In genomic region chr4:143161619-143162479, GRCm38 (mm10) we compare ENCODE assay signal across 8 mouse cellular contexts. TPM values are rescaled to one million over a fixed set of nuclear protein-coding genes. Genes with fewer than 3 reads are reported as not detected.
DNase-seq lines count a peak whose midpoint lies in the region; ATAC-seq and TF ChIP-seq lines count a peak whose summit lies in the region.

No protein-coding gene starts in this region.

- no peak for TF ChIP-seq RAD21 in MEL (IDR thresholded peaks at IDR 0.05; ENCODE audit: low read depth, low read length)

- peak; percentile 50 to 87; a peak in 3 of 4 replicates for TF ChIP-seq POLR2A in MEL (IDR thresholded peaks at IDR 0.05; ENCODE audit: control insufficient read depth in 1 of 2, insufficient read depth in 1 of 2, low read depth in 1 of 2, low read length in 2 of 2, poor library complexity in 1 of 2)
- TF ChIP-seq POLR2A in cerebellum, adult 2 months (IDR thresholded peaks at IDR 0.05; ENCODE audit: borderline replicate concordance, insufficient read depth, low read length) = peak; percentile 77; the same call in 1 of the 2 replicates

- H3K27ac ChIP-seq in MEL (ENCODE audit: control insufficient read depth, low read depth, low read length) = peak overlapping the region; percentile 79
- H3K27ac ChIP-seq in cerebellum, adult 2 months (ENCODE audit: insufficient read depth, low read length) = peak overlapping the region; percentile 86
- peak overlapping the region; percentile 98 for H3K27ac ChIP-seq in forebrain, postnatal 0 days (ENCODE audit: low read depth, low read length)
- H3K27ac ChIP-seq in lung, embryonic 15.5 days = peak overlapping the region; percentile 100

- peak overlapping the region; percentile 56 for H3K4me2 ChIP-seq in forebrain, postnatal 0 days (ENCODE audit: low read depth)
- H3K4me2 ChIP-seq in lung, embryonic 15.5 days = peak overlapping the region; percentile 61

- peaks cover 6 to 7% of the 10 kb centered on the region in 2 experiments for H3K4me1 ChIP-seq in MEL (ENCODE audit: control insufficient read depth in 1 of 2, insufficient read depth in 2 of 2, low read length in 2 of 2)
- peaks cover 9% of the 10 kb centered on the region for H3K4me1 ChIP-seq in cerebellum, adult 2 months (ENCODE audit: control insufficient read depth, insufficient read depth, low read length)
- peaks cover 13% of the 10 kb centered on the region for H3K4me1 ChIP-seq in forebrain, postnatal 0 days (ENCODE audit: insufficient read depth)
- H3K4me1 ChIP-seq in lung, embryonic 15.5 days = peaks cover 32% of the 10 kb centered on the region

- peak overlapping the region; percentile 88 to 95 for H3K4me3 ChIP-seq in MEL (ENCODE audit: control insufficient read depth in 1 of 2, insufficient read depth in 1 of 2, low read depth in 2 of 2, low read length in 2 of 2)
- peak overlapping the region; percentile 98 for H3K4me3 ChIP-seq in cerebellum, adult 2 months (replicated peaks; ENCODE audit: insufficient read depth, low read depth, low read length)
- peak overlapping the region; percentile 80 for H3K4me3 ChIP-seq in forebrain, postnatal 0 days (ENCODE audit: low read depth, low read length)
- H3K4me3 ChIP-seq in lung, embryonic 15.5 days = peak overlapping the region; percentile 88

- peak; percentile 100 for ATAC-seq in forebrain, postnatal 0 days
- ATAC-seq in lung, embryonic 15.5 days (ENCODE audit: borderline replicate concordance, extremely low read depth, low FRiP score, low TSS enrichment) = peak; percentile 100

- DNase-seq in MEL (ENCODE audit: low read depth, low spot score) = peak; percentile 98
- peak; percentile 99 to 100 for DNase-seq in cerebellum, adult 2 months
- peak; percentile 99 for DNase-seq in forebrain, postnatal 0 days
- peak; percentile 99 for DNase-seq in heart, postnatal 4 days
- DNase-seq in layer of hippocampus, adult 8-10 months (ENCODE audit: low spot score in 2 of 2) = peak; percentile 99
- peak; percentile 99 for DNase-seq in ovary, adult 18-20 months (ENCODE audit: low spot score)
- DNase-seq in thymus, postnatal 0 days (ENCODE audit: low spot score) = peak; percentile 98

- peaks cover 37% of the 10 kb centered on the region for H3K79me2 ChIP-seq in MEL (ENCODE audit: control insufficient read depth, insufficient read depth, low read length, poor library complexity)

- TF ChIP-seq EP300 in MEL (IDR thresholded peaks at IDR 0.05; ENCODE audit: low read depth in 1 of 2, low read length in 2 of 2) = no peak

- no peaks in the 10 kb centered on the region for H3K9me3 ChIP-seq in MEL (replicated peaks; ENCODE audit: insufficient read depth, low read length)
- no peaks in the 10 kb centered on the region for H3K9me3 ChIP-seq in forebrain, postnatal 0 days (ENCODE audit: low read length)
- H3K9me3 ChIP-seq in lung, embryonic 15.5 days = no peaks in the 10 kb centered on the region

- no peak for TF ChIP-seq CTCF in MEL (IDR thresholded peaks at IDR 0.05 in 2 of 3, conservative IDR thresholded peaks at IDR 0.05 in 1 of 3; ENCODE audit: control insufficient read depth in 1 of 3, insufficient read depth in 1 of 3, low read depth in 2 of 3, low read length in 3 of 3, poor library complexity in 1 of 3, severe bottlenecking in 1 of 3)
- TF ChIP-seq CTCF in cerebellum, adult 2 months (IDR thresholded peaks at IDR 0.05; ENCODE audit: borderline replicate concordance, insufficient read depth, low read depth, low read length) = no peak
- TF ChIP-seq CTCF in forebrain, postnatal 0 days (IDR thresholded peaks at IDR 0.05; ENCODE audit: low read depth) = no peak

- peaks cover 0 to 14% of the 10 kb centered on the region in 2 experiments; a peak in 3 of 4 replicates for H3K36me3 ChIP-seq in MEL (ENCODE audit: control insufficient read depth in 1 of 2, insufficient read depth in 2 of 2, low read length in 2 of 2)
- peaks cover 17% of the 10 kb centered on the region for H3K36me3 ChIP-seq in forebrain, postnatal 0 days (ENCODE audit: insufficient read depth)
- 0 out of 2 replicates have a peak, but pooled peaks cover 3% of the 10 kb centered on the region for H3K36me3 ChIP-seq in lung, embryonic 15.5 days

- WGBS in cerebellum, adult 2 months = under 1% methylated on average over 102 of the region's 102 CpGs
- WGBS in forebrain, postnatal 0 days = 2% methylated on average over 99 of the region's 102 CpGs
- under 1% methylated on average over 99 of the region's 102 CpGs for WGBS in lung, embryonic 15.5 days

- peak overlapping the region; percentile 81 for H3K9ac ChIP-seq in MEL (ENCODE audit: control insufficient read depth, low read depth, low read length, poor library complexity, severe bottlenecking)
- peak overlapping the region; percentile 91 for H3K9ac ChIP-seq in forebrain, postnatal 0 days
- H3K9ac ChIP-seq in lung, embryonic 15.5 days = peak overlapping the region; percentile 89

- H3K27me3 ChIP-seq in MEL (ENCODE audit: control insufficient read depth in 1 of 2, insufficient read depth in 2 of 2, low read length in 2 of 2) = no peaks in the 10 kb centered on the region
- no peaks in the 10 kb centered on the region for H3K27me3 ChIP-seq in cerebellum, adult 2 months (ENCODE audit: control insufficient read depth, insufficient read depth, low read length)
- H3K27me3 ChIP-seq in forebrain, postnatal 0 days (ENCODE audit: insufficient read depth, low read length) = no peaks in the 10 kb centered on the region
- no peaks in the 10 kb centered on the region for H3K27me3 ChIP-seq in lung, embryonic 15.5 days

TF ChIP-seq in MEL, 35 proteins besides CTCF, POLR2A, EP300 and RAD21 (continues in another document):
- TF ChIP-seq GATA1 (IDR thresholded peaks at IDR 0.05; ENCODE audit: low read depth, low read length) (peak; percentile 17; the same call in 1 of the 2 replicates), TCF12 (IDR thresholded peaks at IDR 0.05; ENCODE audit: low read depth, low read length) (peak; percentile 50; the same call in 1 of the 2 replicates), NELFE (IDR thresholded peaks at IDR 0.05; ENCODE audit: low read depth, low read length) (peak; percentile 87), ZNF384 (IDR thresholded peaks at IDR 0.05; ENCODE audit: low read depth, low read length) (no peak), USF2 (IDR thresholded peaks at IDR 0.05; ENCODE audit: borderline replicate concordance in 1 of 2, insufficient read depth in 1 of 2, low read depth in 1 of 2, low read length in 2 of 2) (no peak), POLR2AphosphoS2 (IDR thresholded peaks at IDR 0.05; ENCODE audit: low read length) (peak; percentile 69; the same call in 1 of the 2 replicates), TBP (IDR thresholded peaks at IDR 0.05; ENCODE audit: low read depth, low read length) (peak; percentile 87), E2F4 (IDR thresholded peaks at IDR 0.05; ENCODE audit: borderline replicate concordance, low read depth, low read length) (no peak; the same call in 1 of the 2 replicates), MEF2A (IDR thresholded peaks at IDR 0.05; ENCODE audit: extremely low read depth, insufficient replicate concordance, low read depth, low read length, poor library complexity, severe bottlenecking) (no peak), SMC3 (IDR thresholded peaks at IDR 0.05; ENCODE audit: low read depth, low read length) (no peak), ELF1 (IDR thresholded peaks at IDR 0.05; ENCODE audit: low read depth, low read length) (peak; percentile 77), CHD1 (IDR thresholded peaks at IDR 0.05; ENCODE audit: low read depth, low read length) (no peak), MAX (IDR thresholded peaks at IDR 0.05; ENCODE audit: low read length) (peak; percentile 32), HCFC1 (IDR thresholded peaks at IDR 0.05; ENCODE audit: low read depth, low read length) (peak; percentile 82), MAZ (IDR thresholded peaks at IDR 0.05; ENCODE audit: low read depth, low read length) (peak; percentile 85; the same call in 1 of the 2 replicates), MXI1 (IDR thresholded peaks at IDR 0.05; ENCODE audit: low read depth, low read length) (peak; percentile 51), UBTF (IDR thresholded peaks at IDR 0.05; ENCODE audit: borderline replicate concordance, insufficient read depth, low read depth, low read length) (no peak), ZC3H11A (IDR thresholded peaks at IDR 0.05; ENCODE audit: low read depth, low read length) (no peak), TAL1 (IDR thresholded peaks at IDR 0.05; ENCODE audit: low read length) (no peak), POLR2AphosphoS5 (IDR thresholded peaks at IDR 0.05; ENCODE audit: borderline replicate concordance, low read depth, low read length) (no peak), SIN3A (IDR thresholded peaks at IDR 0.05; ENCODE audit: low read length) (peak; percentile 88), KAT2A (conservative IDR thresholded peaks at IDR 0.05; ENCODE audit: low read depth, low read length) (no peak; the same call in 1 of the 2 replicates), MYC (IDR thresholded peaks at IDR 0.05; ENCODE audit: low read depth, low read length) (no peak), CHD2 (IDR thresholded peaks at IDR 0.05; ENCODE audit: low read length) (peak; percentile 21; the same call in 1 of the 2 replicates), ZKSCAN1 (IDR thresholded peaks at IDR 0.05; ENCODE audit: low read depth, low read length) (no peak), MAFK (IDR thresholded peaks at IDR 0.05; ENCODE audit: borderline replicate concordance, low read depth, low read length) (no peak), USF1 (IDR thresholded peaks at IDR 0.05; ENCODE audit: low read depth, low read length) (no peak), GABPA (IDR thresholded peaks at IDR 0.05; ENCODE audit: low read depth, low read length) (no peak), JUND (IDR thresholded peaks at IDR 0.05; ENCODE audit: low read depth, low read length) (no peak), BHLHE40 (IDR thresholded peaks at IDR 0.05; ENCODE audit: borderline replicate concordance, low read depth, low read length) (no peak), MYB (IDR thresholded peaks at IDR 0.05; ENCODE audit: low read depth, low read length) (no peak)

RNA-seq across cellular contexts. Expression of gene Prdm2, which starts 50.9 kb away (rescaled TPM):
- 4.3 and 4.9 TPM in 2 replicates for total RNA-seq in MEL (2012; rRNA removed)
- polyA plus RNA-seq in MEL (2012; ENCODE audit: insufficient read depth in 1 of 2, insufficient read length in 2 of 2, low read depth in 1 of 2, low replicate concordance in 2 of 2, missing spikeins in 1 of 2) = 10 to 100 TPM in 1 of 2 experiments, not detected in 1; 13.5 TPM
- 21.7 and 21.9 TPM in 2 replicates for polyA plus RNA-seq in cerebellum, adult 2 months (2012; rRNA removed)
- total RNA-seq in forebrain, postnatal 0 days (2014; rRNA removed) = 20.0 and 23.7 TPM in 2 replicates
- polyA plus RNA-seq in forebrain, postnatal 0 days (2015; fragmentation: Nextera tagmentation; extraction: Ambion mirVana) = 8.4 and 12.1 TPM in 2 replicates
- 10 to 100 TPM; 23.1 to 23.5 TPM for total RNA-seq in heart, postnatal 4 days (2021)
- total RNA-seq in layer of hippocampus, adult 8-10 months (2022) = 10 to 100 TPM; 39.5 to 49.8 (median 45.0) TPM
- polyA plus RNA-seq in lung, embryonic 15.5 days (2015; fragmentation: Nextera tagmentation; extraction: Ambion mirVana) = 10.5 and 11.7 TPM in 2 replicates
- polyA plus RNA-seq in thymus, postnatal 0 days (2015; fragmentation: Nextera tagmentation; extraction: Ambion mirVana) = 8.9 and 9.6 TPM in 2 replicates

Comparison
In these comparisons a context has a peak if more than half of its experiments do, and no peak if none do; other contexts are left out.
1. Peak in every context shown above with its lines: DNase-seq, ATAC-seq, H3K4me3 ChIP-seq and H3K27ac ChIP-seq.